Mouse (Mus musculus) spleen, adult 2 months (tissue): ENCODE results near the gene Fmo1.

Experiments
- CTCF ChIP-seq: fragments of 200-500 bp; IDR thresholded peaks from 2 replicates; pipeline ENCODE4 v1.5.1; 2011; ENCODE audit warnings: mild to moderate bottlenecking, inconsistent platforms; ENCODE audit not compliant: insufficient read depth, insufficient read length, insufficient replicate concordance; ENCODE audit errors: extremely low read depth
- POLR2A ChIP-seq: fragments of 200-500 bp; IDR thresholded peaks from 2 replicates; pipeline ENCODE4 v1.6.1; 2011; ENCODE audit warnings: low read depth, low read length, inconsistent platforms

DNA sequence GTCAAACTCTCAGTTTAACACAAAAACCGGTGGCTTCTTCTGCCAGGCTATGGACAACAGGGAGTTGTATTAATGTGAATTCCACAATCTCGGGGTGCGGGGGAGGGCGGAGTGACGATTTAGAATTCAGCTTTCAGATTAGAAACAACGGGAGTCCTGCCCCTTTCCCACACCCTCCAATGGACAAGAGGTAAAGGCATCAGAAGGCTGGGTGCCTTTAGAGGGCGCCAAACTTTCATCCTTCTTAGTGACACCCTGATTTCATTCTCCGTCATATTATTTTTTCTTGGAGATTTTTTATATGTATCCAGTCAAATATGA lies 52.6 kb downstream of the Fmo1 start, which contains the start of gene Fmo4:
- no peak for TF ChIP-seq POLR2A
- TF ChIP-seq CTCF = no peak
